8 mouse cellular contexts compared by ENCODE assay signal in genomic region chr6:83077630-83078323, GRCm38 (mm10). TPM values are rescaled to one million over a fixed set of nuclear protein-coding genes. Genes with fewer than 3 reads are reported as not detected.
A peak's percentile ranks its signal among the peaks of the same experiment; 100 is the strongest.
DNase-seq lines count a peak whose midpoint lies in the region; ATAC-seq and TF ChIP-seq lines count a peak whose summit lies in the region.

Gene Pcgf1, plus strand, starts transcription at chr6:83077869.

- H3K27me3 ChIP-seq in embryonic facial prominence, embryonic 14.5 days (replicated peaks; ENCODE audit: control insufficient read depth, insufficient read depth, low read length), result peaks cover 40% of the 10 kb centered on the region
- H3K27me3 ChIP-seq in hindbrain, postnatal 0 days (ENCODE audit: insufficient read depth, low read length), result peaks cover 26% of the 10 kb centered on the region
- H3K27me3 ChIP-seq in limb, embryonic 14.5 days (ENCODE audit: control insufficient read depth, insufficient read depth, low read length), result peaks cover 24% of the 10 kb centered on the region
- peaks cover 40% of the 10 kb centered on the region for H3K27me3 ChIP-seq in midbrain, embryonic 16.5 days (ENCODE audit: control insufficient read depth, insufficient read depth, low read depth, low read length)

- H3K27ac ChIP-seq in embryonic facial prominence, embryonic 14.5 days (replicated peaks; ENCODE audit: low read depth, low read length), result peak within 1 kb of the TSS; percentile 90
- H3K27ac ChIP-seq in hindbrain, postnatal 0 days, result peak within 1 kb of the TSS; percentile 95
- peak within 1 kb of the TSS; percentile 82 for H3K27ac ChIP-seq in limb, embryonic 14.5 days (replicated peaks; ENCODE audit: low read depth, low read length)
- peak within 1 kb of the TSS; percentile 95 for H3K27ac ChIP-seq in midbrain, embryonic 16.5 days (ENCODE audit: low read length)

- under 1% methylated on average over 50 of the region's 54 CpGs for WGBS in embryonic facial prominence, embryonic 14.5 days
- WGBS in hindbrain, postnatal 0 days, result under 1% methylated on average over 54 of the region's 54 CpGs
- under 1% methylated on average over 43 of the region's 54 CpGs for WGBS in limb, embryonic 14.5 days
- WGBS in midbrain, embryonic 16.5 days, result under 1% methylated on average over 54 of the region's 54 CpGs

- no peak for TF ChIP-seq POLR2A in limb, embryonic 14.5 days (IDR thresholded peaks at IDR 0.05; ENCODE audit: borderline replicate concordance, extremely low read depth, insufficient read depth, insufficient read length)

- H3K9ac ChIP-seq in embryonic facial prominence, embryonic 14.5 days (ENCODE audit: low read depth, low read length), result peak within 1 kb of the TSS; percentile 79
- peak within 1 kb of the TSS; percentile 59 for H3K9ac ChIP-seq in hindbrain, postnatal 0 days (replicated peaks; ENCODE audit: low read length)
- peak within 1 kb of the TSS; percentile 73 for H3K9ac ChIP-seq in limb, embryonic 14.5 days (ENCODE audit: low read depth, low read length, severe bottlenecking)
- peak within 1 kb of the TSS; percentile 88 for H3K9ac ChIP-seq in midbrain, embryonic 16.5 days (ENCODE audit: low read depth, low read length)

- DNase-seq in right cerebral cortex, adult 2 months (ENCODE audit: low spot score in 2 of 2), result peak; percentile 46 to 59
- no peak for DNase-seq in right cerebral cortex, postnatal 25 days
- DNase-seq in embryonic facial prominence, embryonic 14.5 days (ENCODE audit: low spot score), result peak; percentile 98
- peak; percentile 28 for DNase-seq in hindbrain, postnatal 0 days (ENCODE audit: low spot score)
- DNase-seq in limb, embryonic 14.5 days (ENCODE audit: low spot score), result peak; percentile 97
- no peak for DNase-seq in thymus, postnatal 14 days

- H3K4me2 ChIP-seq in embryonic facial prominence, embryonic 14.5 days (ENCODE audit: low read depth, low read length), result peak within 1 kb of the TSS; percentile 96
- peak within 1 kb of the TSS; percentile 86 for H3K4me2 ChIP-seq in hindbrain, postnatal 0 days (ENCODE audit: low read depth, low read length)
- peak within 1 kb of the TSS; percentile 98 for H3K4me2 ChIP-seq in limb, embryonic 14.5 days (replicated peaks; ENCODE audit: low read depth, low read length, severe bottlenecking)
- H3K4me2 ChIP-seq in midbrain, embryonic 16.5 days (ENCODE audit: low read length), result peak within 1 kb of the TSS; percentile 97

- peak within 1 kb of the TSS; percentile 72 for H3K4me3 ChIP-seq in embryonic facial prominence, embryonic 14.5 days (ENCODE audit: low read depth, low read length)
- H3K4me3 ChIP-seq in hindbrain, postnatal 0 days (ENCODE audit: low read length), result peak within 1 kb of the TSS; percentile 66
- peak within 1 kb of the TSS; percentile 78 for H3K4me3 ChIP-seq in limb, embryonic 14.5 days (replicated peaks; ENCODE audit: low read length)
- H3K4me3 ChIP-seq in midbrain, embryonic 16.5 days (ENCODE audit: low read depth, low read length), result peak within 1 kb of the TSS; percentile 79

- peaks cover 11% of the 10 kb centered on the region for H3K4me1 ChIP-seq in embryonic facial prominence, embryonic 14.5 days (ENCODE audit: control insufficient read depth, insufficient read depth, low read length)
- no peaks in the 10 kb centered on the region for H3K4me1 ChIP-seq in hindbrain, postnatal 0 days (ENCODE audit: insufficient read depth, low read length)
- 0 out of 2 replicates have a peak, but pooled peaks cover 5% of the 10 kb centered on the region for H3K4me1 ChIP-seq in limb, embryonic 14.5 days (ENCODE audit: control insufficient read depth, insufficient read depth, low read length)
- H3K4me1 ChIP-seq in midbrain, embryonic 16.5 days (ENCODE audit: control insufficient read depth, insufficient read depth, low read length), result peaks cover 17% of the 10 kb centered on the region

- peak; percentile 95 for ATAC-seq in activated CD4-positive, CD25-positive, alpha-beta regulatory T cell, adult 4 months
- peak; percentile 74 for ATAC-seq in embryonic facial prominence, embryonic 14.5 days (ENCODE audit: low read depth)
- peak; percentile 68 for ATAC-seq in hindbrain, postnatal 0 days
- peak; percentile 59 for ATAC-seq in limb, embryonic 14.5 days (ENCODE audit: low FRiP score, low read depth)
- peak; percentile 95 for ATAC-seq in midbrain, embryonic 16.5 days

- H3K36me3 ChIP-seq in embryonic facial prominence, embryonic 14.5 days (ENCODE audit: control insufficient read depth, insufficient read depth, low read length), result peaks cover 20% of the 10 kb centered on the region
- H3K36me3 ChIP-seq in hindbrain, postnatal 0 days (ENCODE audit: insufficient read depth, low read length), result 0 out of 2 replicates have a peak, but pooled peaks cover 4% of the 10 kb centered on the region
- peaks cover 26% of the 10 kb centered on the region for H3K36me3 ChIP-seq in limb, embryonic 14.5 days (ENCODE audit: control insufficient read depth, insufficient read depth, low read length)
- H3K36me3 ChIP-seq in midbrain, embryonic 16.5 days (ENCODE audit: control insufficient read depth, insufficient read depth, low read length), result 0 out of 2 replicates have a peak, but pooled peaks cover 4% of the 10 kb centered on the region

- no peak for TF ChIP-seq CTCF in hindbrain, postnatal 0 days (IDR thresholded peaks at IDR 0.05; ENCODE audit: low read depth)

- H3K9me3 ChIP-seq in embryonic facial prominence, embryonic 14.5 days (ENCODE audit: control insufficient read depth, low read length), result no peaks in the 10 kb centered on the region
- H3K9me3 ChIP-seq in hindbrain, postnatal 0 days (ENCODE audit: low read length), result no peaks in the 10 kb centered on the region
- no peaks in the 10 kb centered on the region for H3K9me3 ChIP-seq in limb, embryonic 14.5 days (ENCODE audit: control insufficient read depth, low read length)
- no peaks in the 10 kb centered on the region for H3K9me3 ChIP-seq in midbrain, embryonic 16.5 days (replicated peaks; ENCODE audit: control insufficient read depth, low read length, poor library complexity, severe bottlenecking)

RNA-seq across cellular contexts. Expression of gene Pcgf1, which starts in this region (rescaled TPM):
- 10 to 100 TPM; 31.2 to 35.9 TPM for polyA plus RNA-seq in activated CD4-positive, CD25-positive, alpha-beta regulatory T cell, adult 4 months (2017; shearing (Covaris generic))
- polyA plus RNA-seq in embryonic facial prominence, embryonic 14.5 days (2014; fragmentation: Nextera tagmentation; extraction: Ambion mirVana), result 22.6 and 25.8 TPM in 2 replicates
- total RNA-seq in hindbrain, postnatal 0 days (2014; rRNA removed), result 11.0 and 16.4 TPM in 2 replicates
- polyA plus RNA-seq in hindbrain, postnatal 0 days (2015; fragmentation: Nextera tagmentation; extraction: Ambion mirVana), result 27.8 and 29.1 TPM in 2 replicates
- polyA plus RNA-seq in limb, embryonic 14.5 days (2012; rRNA removed), result 41.8 and 49.8 TPM in 2 replicates
- polyA plus RNA-seq in limb, embryonic 14.5 days (2014; fragmentation: Nextera tagmentation; extraction: Ambion mirVana), result 28.2 and 35.5 TPM in 2 replicates
- 50.4 and 52.5 TPM in 2 replicates for polyA plus RNA-seq in midbrain, embryonic 16.5 days (2015; fragmentation: Nextera tagmentation; extraction: Ambion mirVana)

Comparison
In these comparisons a context has a peak if more than half of its experiments do, and no peak if none do; other contexts are left out.
1. DNase-seq: peak in right cerebral cortex, adult 2 months (2 of 2), embryonic facial prominence, embryonic 14.5 days (single experiment), hindbrain, postnatal 0 days (single experiment) and limb, embryonic 14.5 days (single experiment); none in right cerebral cortex, postnatal 25 days (single experiment) and thymus, postnatal 14 days (single experiment).
2. Peak in every context shown above with its lines, with median percentiles within 50 percentile points of each other: ATAC-seq, H3K27ac ChIP-seq, H3K4me2 ChIP-seq, H3K4me3 ChIP-seq and H3K9ac ChIP-seq.